Mouse (Mus musculus): ENCODE data around the gene Olfr901. TPM values are rescaled to one million over a fixed set of nuclear protein-coding genes. Genes with fewer than 3 reads are reported as not detected.
"Not testable (repeated sequence)": the region's sequence is repeated elsewhere in the genome, so short reads cannot be mapped to it uniquely, and the experiment has no call there.

The Olfr901 gene
- total RNA-seq (2014; fragmentation: Nextera tagmentation) (not detected in 2 replicates), total RNA-seq (2017) (not detected in 2 replicates)

DNA sequence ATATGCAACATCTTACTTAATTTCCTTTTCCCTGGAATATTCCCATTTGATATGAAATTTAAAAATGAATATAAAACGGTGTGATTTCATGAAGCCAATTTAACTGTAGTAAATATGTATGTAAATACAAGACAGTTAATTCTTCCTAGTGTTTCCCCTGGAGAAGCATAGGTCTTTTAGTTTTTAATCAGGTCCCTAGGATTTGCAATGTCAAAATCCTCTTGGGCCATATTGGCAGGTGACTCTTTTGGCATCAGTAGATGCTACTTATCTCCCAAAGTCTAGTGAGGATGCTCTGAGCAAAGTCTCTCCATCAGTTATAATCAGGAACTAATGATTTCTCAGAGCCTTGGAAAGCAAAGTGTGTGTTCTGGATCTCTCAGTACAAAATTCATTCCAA lies at the start of gene Olfr901:
Gene Olfr901, plus strand, starts transcription at position 301 of the 400 bp plus-strand sequence.
- ATAC-seq (replicated peaks; ENCODE audit: low FRiP score, low TSS enrichment, poor library complexity, severe bottlenecking) = no peak

DNA sequence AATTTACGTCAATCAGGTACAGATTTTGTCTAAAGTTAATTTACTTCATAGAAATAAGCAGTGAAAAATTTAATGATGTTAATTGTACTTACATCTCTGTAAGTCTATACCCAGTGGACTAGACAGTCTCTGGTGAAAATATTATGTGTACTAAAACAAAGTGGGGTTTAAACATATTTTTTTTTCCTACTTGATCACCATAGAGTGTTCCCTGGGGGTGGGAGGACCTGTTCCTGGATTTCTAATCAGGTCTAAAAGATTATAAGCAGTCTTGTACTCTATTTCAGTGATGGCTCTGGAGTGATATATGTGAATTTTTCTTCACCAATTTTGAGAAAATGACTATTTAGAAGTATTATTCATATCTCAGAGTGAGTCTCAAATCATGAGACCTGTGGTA lies 27.9 kb upstream of the Olfr901 start, which contains the start of gene Olfr147:
Gene Olfr147, plus strand, starts transcription at position 301 of the 400 bp plus-strand sequence.
- ATAC-seq (replicated peaks; ENCODE audit: low FRiP score, low TSS enrichment, poor library complexity, severe bottlenecking) = no peak

DNA sequence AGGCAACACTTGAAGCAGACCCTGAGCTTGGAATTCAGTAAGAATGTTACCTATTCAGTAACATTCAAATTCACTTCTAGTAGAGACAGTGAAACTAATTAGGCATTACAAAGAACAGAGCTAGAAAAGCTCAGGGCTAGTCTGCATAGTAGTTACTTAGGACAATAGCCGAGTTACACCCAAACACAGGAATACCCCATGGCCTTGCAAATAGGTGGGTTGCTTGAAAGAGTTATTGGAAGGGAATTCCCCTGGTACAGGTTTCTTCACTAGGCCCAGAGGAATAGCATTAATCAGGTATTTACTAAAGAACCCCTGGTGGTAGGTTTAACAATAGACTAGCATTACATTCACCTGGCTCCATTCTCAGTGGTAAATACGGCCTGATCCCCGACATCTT lies 21.8 kb upstream of the Olfr901 start:
- ATAC-seq (replicated peaks; ENCODE audit: low FRiP score, low TSS enrichment, poor library complexity, severe bottlenecking) = not testable (repeated sequence)

DNA sequence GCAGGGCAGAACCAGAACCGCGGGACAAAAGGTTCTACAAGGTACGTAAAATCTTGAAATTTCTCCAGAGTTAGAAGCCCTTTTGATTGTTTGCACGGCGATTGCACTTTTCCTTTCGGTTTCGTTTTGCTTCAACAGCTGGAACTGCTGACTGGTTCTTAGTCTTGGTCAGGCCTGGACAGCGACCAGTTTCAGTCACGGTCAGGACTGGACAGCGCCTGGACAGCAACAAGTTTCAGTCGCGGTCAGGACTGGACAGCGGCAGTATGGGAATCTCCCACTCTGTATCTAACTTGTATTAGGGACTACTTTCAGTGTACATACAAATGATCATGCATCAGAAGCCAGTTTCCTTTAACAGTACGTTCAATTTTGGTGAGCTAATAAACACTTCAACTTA lies 15.8 kb upstream of the Olfr901 start:
- not testable (repeated sequence) for ATAC-seq (replicated peaks; ENCODE audit: low FRiP score, low TSS enrichment, poor library complexity, severe bottlenecking)

DNA sequence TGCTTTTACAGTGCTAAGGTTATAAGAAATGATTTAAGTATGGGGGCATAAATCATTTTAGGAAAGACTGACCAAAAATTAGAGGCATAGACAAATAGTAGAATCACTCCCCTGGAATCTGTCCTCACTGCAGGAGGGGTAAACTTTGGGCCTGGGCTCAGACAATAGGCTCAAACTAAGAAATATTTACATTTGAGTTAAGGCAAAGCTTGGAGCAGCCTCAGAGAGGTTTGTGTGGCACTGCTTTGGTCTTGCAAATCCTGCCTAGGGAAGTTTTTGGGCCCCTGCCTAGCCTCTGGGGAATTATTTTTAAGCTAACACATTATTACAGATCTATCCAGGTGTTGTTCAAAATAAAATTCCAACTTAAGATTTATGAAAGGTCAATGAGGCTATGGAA lies 5.5 kb upstream of the Olfr901 start:
- ATAC-seq (replicated peaks; ENCODE audit: low FRiP score, low TSS enrichment, poor library complexity, severe bottlenecking) = no peak

DNA sequence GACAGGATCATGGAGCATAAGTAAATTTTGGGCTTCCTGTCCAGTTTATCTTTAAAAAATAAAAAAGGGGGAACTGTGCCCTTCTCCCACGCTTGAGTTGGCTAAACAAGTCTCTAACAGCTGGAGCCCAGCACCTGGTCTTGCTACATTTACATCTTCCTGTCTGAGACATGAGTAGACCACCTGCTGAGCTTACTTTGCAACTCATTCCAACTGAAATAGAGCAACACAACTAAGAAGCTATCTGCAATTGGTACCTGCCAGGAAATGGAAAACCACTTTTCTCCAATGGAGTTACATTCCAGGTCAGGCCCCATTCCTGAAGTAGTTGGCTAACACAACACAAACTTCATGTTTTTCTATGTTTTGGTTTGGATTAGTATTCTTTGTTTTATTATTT lies 2.2 kb upstream of the Olfr901 start:
- ATAC-seq (replicated peaks; ENCODE audit: low FRiP score, low TSS enrichment, poor library complexity, severe bottlenecking) = no peak

DNA sequence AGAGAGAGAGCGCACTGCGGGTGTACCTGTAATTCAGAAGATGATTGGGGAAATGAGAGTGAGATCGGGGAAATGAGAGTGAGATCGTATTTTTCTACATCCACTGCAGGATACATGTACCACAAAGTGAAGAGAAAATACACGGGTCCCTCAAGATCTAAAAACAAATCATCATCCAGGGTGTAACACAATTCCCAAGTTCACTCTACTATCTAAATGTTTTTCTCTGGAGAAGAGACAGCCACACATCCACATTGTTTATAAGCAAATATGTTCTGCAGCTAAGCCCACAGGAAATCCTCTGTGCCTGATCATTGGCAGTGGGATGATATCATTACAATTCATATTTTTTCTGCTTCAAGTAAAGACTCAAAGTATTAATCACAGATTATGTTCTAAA lies 18.1 kb downstream of the Olfr901 start, which contains the start of gene Olfr902:
Gene Olfr902, plus strand, starts transcription at position 301 of the 400 bp plus-strand sequence.
- no peak for ATAC-seq (replicated peaks; ENCODE audit: low FRiP score, low TSS enrichment, poor library complexity, severe bottlenecking)

DNA sequence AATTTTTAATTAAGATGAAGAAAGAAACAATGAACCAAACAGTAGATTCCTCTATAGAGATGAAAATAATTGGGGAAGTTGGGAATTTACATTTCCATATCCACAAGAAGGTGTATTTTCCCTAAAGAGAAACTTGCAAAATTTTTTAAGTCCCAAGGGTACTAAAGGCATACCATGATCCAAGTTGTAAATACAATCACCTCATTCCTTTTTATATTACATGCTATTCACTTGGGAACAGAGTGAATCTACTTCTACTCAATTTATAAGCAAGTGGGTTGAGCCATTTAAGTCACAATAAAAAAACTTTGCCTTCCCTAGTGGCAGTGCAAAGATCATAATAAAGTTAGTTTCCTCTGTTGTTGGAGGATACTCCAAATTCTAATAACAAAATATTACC lies 33.6 kb downstream of the Olfr901 start, which contains the start of gene Olfr904:
Gene Olfr904, plus strand, starts transcription at position 301 of the 400 bp plus-strand sequence.
- no peak for ATAC-seq (replicated peaks; ENCODE audit: low FRiP score, low TSS enrichment, poor library complexity, severe bottlenecking)

DNA sequence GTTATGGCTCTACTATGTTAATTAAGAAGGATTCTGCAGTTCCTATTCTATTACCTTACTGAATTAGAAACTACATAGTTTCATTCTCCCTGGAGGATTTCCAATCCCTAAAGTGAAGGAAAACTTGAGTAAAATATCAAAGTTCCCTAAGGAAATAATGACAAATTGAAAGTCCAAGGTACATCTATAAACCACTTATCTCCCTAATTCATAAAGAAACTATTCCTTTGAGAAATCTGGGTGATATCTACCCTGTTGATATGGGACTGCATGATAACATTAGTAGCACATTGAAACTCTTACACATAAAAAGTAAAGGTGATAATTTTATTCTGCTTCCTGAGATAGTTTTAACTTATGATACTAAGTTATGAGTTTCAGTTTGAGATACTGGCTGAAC lies 41.6 kb downstream of the Olfr901 start, which contains the start of gene Olfr905:
Gene Olfr905, plus strand, starts transcription at position 301 of the 400 bp plus-strand sequence.
- ATAC-seq (replicated peaks; ENCODE audit: low FRiP score, low TSS enrichment, poor library complexity, severe bottlenecking) = no peak

Other genes starting within 250 kb of the Olfr901 start
- gene Olfr891, start 248.6 kb upstream of the Olfr901 start, total RNA-seq (2014; fragmentation: Nextera tagmentation) = not detected in 2 replicates
- gene Olfr891, start 248.6 kb upstream of the Olfr901 start, total RNA-seq (2017) = not detected in 2 replicates
- not detected in 2 replicates for gene Olfr893, start 221.1 kb upstream of the Olfr901 start, total RNA-seq (2014; fragmentation: Nextera tagmentation)
- gene Olfr893, start 221.1 kb upstream of the Olfr901 start, total RNA-seq (2017) = not detected in 2 replicates
- not detected in 2 replicates for gene Olfr894, start 211.4 kb upstream of the Olfr901 start, total RNA-seq (2014; fragmentation: Nextera tagmentation)
- not detected in 2 replicates for gene Olfr894, start 211.4 kb upstream of the Olfr901 start, total RNA-seq (2017)
- not detected in 2 replicates for gene Olfr143, start 176.7 kb upstream of the Olfr901 start, total RNA-seq (2014; fragmentation: Nextera tagmentation)
- not detected in 2 replicates for gene Olfr143, start 176.7 kb upstream of the Olfr901 start, total RNA-seq (2017)
- gene Olfr895, start 161.6 kb upstream of the Olfr901 start, total RNA-seq (2014; fragmentation: Nextera tagmentation) = not detected in 2 replicates
- gene Olfr895, start 161.6 kb upstream of the Olfr901 start, total RNA-seq (2017) = not detected in 2 replicates
- not detected in 2 replicates for gene Olfr896-ps1, start 138.3 kb upstream of the Olfr901 start, total RNA-seq (2014; fragmentation: Nextera tagmentation)
- gene Olfr896-ps1, start 138.3 kb upstream of the Olfr901 start, total RNA-seq (2017) = not detected in 2 replicates
- not detected in 2 replicates for gene Olfr25, start 100.4 kb upstream of the Olfr901 start, total RNA-seq (2014; fragmentation: Nextera tagmentation)
- not detected in 2 replicates for gene Olfr25, start 100.4 kb upstream of the Olfr901 start, total RNA-seq (2017)
- not detected in 2 replicates for gene Olfr898, start 81.0 kb upstream of the Olfr901 start, total RNA-seq (2014; fragmentation: Nextera tagmentation)
- not detected in 2 replicates for gene Olfr898, start 81.0 kb upstream of the Olfr901 start, total RNA-seq (2017)
- not detected in 2 replicates for gene Olfr250, start 62.6 kb upstream of the Olfr901 start, total RNA-seq (2014; fragmentation: Nextera tagmentation)
- not detected in 2 replicates for gene Olfr250, start 62.6 kb upstream of the Olfr901 start, total RNA-seq (2017)
- gene Olfr251, start 52.4 kb upstream of the Olfr901 start, total RNA-seq (2014; fragmentation: Nextera tagmentation) = not detected in 2 replicates
- gene Olfr251, start 52.4 kb upstream of the Olfr901 start, total RNA-seq (2017) = not detected in 2 replicates
- not detected in 2 replicates for gene Olfr147, start 27.8 kb upstream of the Olfr901 start, total RNA-seq (2014; fragmentation: Nextera tagmentation)
- not detected in 2 replicates for gene Olfr147, start 27.8 kb upstream of the Olfr901 start, total RNA-seq (2017)
- gene Olfr902, start 18.2 kb downstream of the Olfr901 start, total RNA-seq (2014; fragmentation: Nextera tagmentation) = not detected in 2 replicates
- gene Olfr902, start 18.2 kb downstream of the Olfr901 start, total RNA-seq (2017) = not detected in 2 replicates
- gene Olfr904, start 33.7 kb downstream of the Olfr901 start, total RNA-seq (2014; fragmentation: Nextera tagmentation) = not detected in 2 replicates
- not detected in 2 replicates for gene Olfr904, start 33.7 kb downstream of the Olfr901 start, total RNA-seq (2017)
- not detected in 2 replicates for gene Olfr905, start 41.7 kb downstream of the Olfr901 start, total RNA-seq (2014; fragmentation: Nextera tagmentation)
- gene Olfr905, start 41.7 kb downstream of the Olfr901 start, total RNA-seq (2017) = not detected in 2 replicates
- gene Olfr906, start 57.6 kb downstream of the Olfr901 start, total RNA-seq (2014; fragmentation: Nextera tagmentation) = not detected in 2 replicates
- not detected in 2 replicates for gene Olfr906, start 57.6 kb downstream of the Olfr901 start, total RNA-seq (2017)
- not detected in 2 replicates for gene Olfr907, start 66.3 kb downstream of the Olfr901 start, total RNA-seq (2014; fragmentation: Nextera tagmentation)
- not detected in 2 replicates for gene Olfr907, start 66.3 kb downstream of the Olfr901 start, total RNA-seq (2017)
- gene Olfr911-ps1, start 92.1 kb downstream of the Olfr901 start, total RNA-seq (2014; fragmentation: Nextera tagmentation) = not detected in 2 replicates
- not detected in 2 replicates for gene Olfr911-ps1, start 92.1 kb downstream of the Olfr901 start, total RNA-seq (2017)
- gene Olfr910, start 108.4 kb downstream of the Olfr901 start, total RNA-seq (2014; fragmentation: Nextera tagmentation) = not detected in 2 replicates
- not detected in 2 replicates for gene Olfr910, start 108.4 kb downstream of the Olfr901 start, total RNA-seq (2017)
- gene Olfr912, start 150.7 kb downstream of the Olfr901 start, total RNA-seq (2014; fragmentation: Nextera tagmentation) = not detected in 2 replicates
- not detected in 2 replicates for gene Olfr912, start 150.7 kb downstream of the Olfr901 start, total RNA-seq (2017)
- gene Olfr913, start 163.3 kb downstream of the Olfr901 start, total RNA-seq (2014; fragmentation: Nextera tagmentation) = not detected in 2 replicates
- gene Olfr913, start 163.3 kb downstream of the Olfr901 start, total RNA-seq (2017) = not detected in 2 replicates
- gene Olfr914, start 175.6 kb downstream of the Olfr901 start, total RNA-seq (2014; fragmentation: Nextera tagmentation) = not detected in 2 replicates
- not detected in 2 replicates for gene Olfr914, start 175.6 kb downstream of the Olfr901 start, total RNA-seq (2017)
- not detected in 2 replicates for gene Olfr916, start 230.4 kb downstream of the Olfr901 start, total RNA-seq (2014; fragmentation: Nextera tagmentation)
- gene Olfr916, start 230.4 kb downstream of the Olfr901 start, total RNA-seq (2017) = not detected in 2 replicates
- gene Olfr917, start 236.4 kb downstream of the Olfr901 start, total RNA-seq (2014; fragmentation: Nextera tagmentation) = not detected in 2 replicates
- gene Olfr917, start 236.4 kb downstream of the Olfr901 start, total RNA-seq (2017) = not detected in 2 replicates
- gene Olfr918, start 245.1 kb downstream of the Olfr901 start, total RNA-seq (2014; fragmentation: Nextera tagmentation) = not detected in 2 replicates
- gene Olfr918, start 245.1 kb downstream of the Olfr901 start, total RNA-seq (2017) = not detected in 2 replicates